Mouse (Mus musculus): ENCODE data around the gene Eomes.

GRCm38 (mm10) chr9:118478839-118479507 lies 961 bp downstream of the Eomes start:
- no peak for TF ChIP-seq CTCF (IDR thresholded peaks at IDR 0.05; ENCODE audit: control insufficient read depth, insufficient read depth, low read length)
- no peak for TF ChIP-seq POLR2A (IDR thresholded peaks at IDR 0.05; ENCODE audit: borderline replicate concordance, control insufficient read depth, low read depth, low read length)

Data from bone marrow, adult 2 months (tissue).